Mouse (Mus musculus) midbrain, embryonic 10.5 days (tissue): Measurements from ENCODE around the gene Hnrnpa3. TPM values are rescaled to one million over a fixed set of nuclear protein-coding genes. Genes with fewer than 3 reads are reported as not detected.
"Not testable (repeated sequence)": the region's sequence is repeated elsewhere in the genome, so short reads cannot be mapped to it uniquely, and the experiment has no call there.

Experiments used
- DNase-seq: peaks from one replicate; pipeline ENCODE4 v3.0.0-alpha.2; 2017; ENCODE audit warnings: low spot score
- H3K27ac ChIP-seq: fragments of 300-500 bp; sonication (generic); replicated peaks from 2 replicates; pipeline ENCODE4 v1.5.1; 2016; ENCODE audit warnings: mild to moderate bottlenecking
- H3K27me3 ChIP-seq: fragments of 300-500 bp; sonication (generic); 2 replicates; pipeline ENCODE4 v1.6.1; 2016; ENCODE audit warnings: low read depth, mild to moderate bottlenecking; ENCODE audit not compliant: poor library complexity, severe bottlenecking
- H3K36me3 ChIP-seq: fragments of 300-500 bp; sonication (generic); 2 replicates; pipeline ENCODE4 v1.6.1; 2016; ENCODE audit warnings: mild to moderate bottlenecking, moderate library complexity
- H3K4me1 ChIP-seq: fragments of 300-500 bp; sonication (generic); 2 replicates; pipeline ENCODE4 v1.6.1; 2016
- H3K4me3 ChIP-seq: fragments of 300-500 bp; sonication (generic); 2 replicates; pipeline ENCODE4 v1.5.1; 2016; ENCODE audit warnings: mild to moderate bottlenecking, moderate library complexity
- H3K9me3 ChIP-seq: fragments of 300-500 bp; sonication (generic); replicated peaks from 2 replicates; pipeline ENCODE4 v1.6.1; 2016; ENCODE audit warnings: mild to moderate bottlenecking
- WGBS: fragments of 180-500 bp; shearing (Covaris S2); methylation state at CpG from one replicate; pipeline ENCODE4 v1.1.7; 2016; 5-methylcytosine and 5-hydroxymethylcytosine counted together
- polyA plus RNA-seq: library from polyadenylated mRNA; unstranded; fragments of >200 nt; fragmentation: Nextera tagmentation; extraction: Ambion mirVana; gene quantifications from 2 replicates; pipeline ENCODE4 v1.2.1, GENCODE M21; 2016

Gene Hnrnpa3
- polyA plus RNA-seq, 1 experiment from 2014 or later = 337 TPM

DNA sequence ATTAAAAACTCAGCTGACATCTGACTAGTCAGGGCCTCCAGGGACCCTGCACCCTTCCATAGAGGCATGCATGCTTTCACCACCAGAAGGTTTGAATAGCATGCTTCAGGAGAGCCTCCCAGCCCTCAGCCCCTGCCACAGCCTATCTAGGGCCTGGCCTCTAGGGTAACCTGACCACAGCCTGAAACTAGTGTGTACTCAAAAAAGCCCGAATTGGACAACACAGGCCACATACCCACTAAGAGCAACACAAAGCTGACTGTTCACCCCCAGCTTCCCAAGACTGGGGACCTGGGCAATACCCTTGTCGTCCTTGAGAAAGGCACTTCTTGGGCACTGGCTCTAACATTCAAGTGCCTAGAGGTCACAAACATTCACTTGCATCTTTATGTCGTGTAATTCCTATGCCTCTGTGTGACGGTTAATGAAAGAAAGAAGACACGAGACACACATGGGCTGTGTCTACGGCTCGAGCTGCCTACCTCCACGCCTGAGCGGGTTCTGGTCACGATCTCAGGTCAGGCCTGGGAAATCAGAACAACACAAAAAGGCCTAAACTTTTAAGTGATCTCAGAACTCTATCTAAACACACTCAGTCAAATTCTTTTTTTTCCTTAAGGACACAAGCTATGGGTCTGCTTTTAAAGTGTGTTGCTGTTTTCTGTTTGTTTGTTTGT is 30.6 kb downstream of the Hnrnpa3 start:
- H3K9me3 ChIP-seq = no peaks in the 10 kb centered on the region
- no peak for DNase-seq
- H3K27ac ChIP-seq = no peak overlapping the region
- H3K4me3 ChIP-seq = no peak overlapping the region
- H3K27me3 ChIP-seq = no peaks in the 10 kb centered on the region
- H3K36me3 ChIP-seq = no peaks in the 10 kb centered on the region
- 74% methylated on average over 10 of the region's 10 CpGs for WGBS
- peaks cover 19% of the 10 kb centered on the region for H3K4me1 ChIP-seq

GRCm38 (mm10) chr2:75690656-75691055 is 31.6 kb downstream of the Hnrnpa3 start:
- Histone ChIP-seq H3K27me3 (no peaks in the 10 kb centered on the region), H3K4me3 (no peak overlapping the region), H3K36me3 (no peaks in the 10 kb centered on the region), H3K9me3 (no peaks in the 10 kb centered on the region), H3K27ac (no peak overlapping the region), H3K4me1 (peaks cover 19% of the 10 kb centered on the region)
- no peak for DNase-seq
- WGBS = 96% methylated on average over 4 of the region's 4 CpGs

GRCm38 (mm10) chr2:75691316-75691715 is 32.3 kb downstream of the Hnrnpa3 start:
- Histone ChIP-seq H3K4me1 (peaks cover 26% of the 10 kb centered on the region), H3K36me3 (no peaks in the 10 kb centered on the region), H3K4me3 (no peak overlapping the region), H3K27me3 (no peaks in the 10 kb centered on the region), H3K27ac (no peak overlapping the region), H3K9me3 (no peaks in the 10 kb centered on the region)
- 85% methylated on average over 8 of the region's 8 CpGs for WGBS
- DNase-seq = no peak

- peaks cover 33% of the 10 kb centered on the region for H3K4me1 ChIP-seq
- no peak overlapping the region for H3K4me3 ChIP-seq
- no peak overlapping the region for H3K27ac ChIP-seq
- no peaks in the 10 kb centered on the region for H3K36me3 ChIP-seq
- 91% methylated on average over 6 of the region's 6 CpGs for WGBS
- DNase-seq = no peak
- no peaks in the 10 kb centered on the region for H3K27me3 ChIP-seq
- H3K9me3 ChIP-seq = no peaks in the 10 kb centered on the region
Observed at GRCm38 (mm10) chr2:75692369-75692768, 33.3 kb downstream of the Hnrnpa3 start.

- H3K4me3 ChIP-seq, H3K36me3 ChIP-seq, H3K27ac ChIP-seq, H3K27me3 ChIP-seq, H3K9me3 ChIP-seq, DNase-seq: not testable (repeated sequence)
- 99% methylated on average over 3 of the region's 3 CpGs for WGBS
- H3K4me1 ChIP-seq = peaks cover 42% of the 10 kb centered on the region
Observed at GRCm38 (mm10) chr2:75694926-75695325, 35.9 kb downstream of the Hnrnpa3 start.

DNA sequence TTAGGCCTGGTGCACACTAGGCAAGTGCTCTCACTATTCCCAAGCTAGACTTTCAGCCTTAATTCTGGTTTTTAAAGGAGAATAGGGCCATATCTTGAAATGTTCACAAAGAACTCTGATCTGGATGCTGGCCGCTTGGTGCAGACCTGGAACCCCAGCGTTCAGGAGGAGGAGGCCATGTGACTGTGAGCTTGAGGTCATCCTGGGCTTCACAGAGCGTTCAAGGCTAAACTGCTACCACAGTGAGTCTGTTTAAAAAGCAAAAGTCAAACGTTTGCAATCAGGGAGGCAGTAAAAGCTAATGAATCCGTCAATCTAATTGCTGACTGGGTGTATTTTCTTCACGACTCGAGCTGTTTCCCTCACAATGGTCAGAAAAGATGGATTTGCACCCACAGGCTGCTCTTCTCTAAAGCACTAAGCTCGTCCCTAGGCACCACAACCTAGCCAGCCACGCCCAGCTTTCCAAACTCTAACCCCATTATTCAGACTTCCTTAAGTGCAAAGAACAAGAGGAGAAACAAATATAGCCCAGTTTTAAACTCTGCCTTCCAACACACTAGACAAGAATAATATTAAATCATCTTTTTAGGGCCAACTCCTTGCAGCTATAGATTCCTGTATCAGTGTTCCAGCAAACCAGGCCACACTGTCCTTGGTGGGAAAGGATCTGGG is 36.8 kb downstream of the Hnrnpa3 start:
- H3K9me3 ChIP-seq = no peaks in the 10 kb centered on the region
- H3K27ac ChIP-seq = no peak overlapping the region
- no peaks in the 10 kb centered on the region for H3K36me3 ChIP-seq
- H3K4me3 ChIP-seq = no peak overlapping the region
- 73% methylated on average over 9 of the region's 9 CpGs for WGBS
- H3K4me1 ChIP-seq = peaks cover 50% of the 10 kb centered on the region
- no peak for DNase-seq
- H3K27me3 ChIP-seq = no peaks in the 10 kb centered on the region

DNA sequence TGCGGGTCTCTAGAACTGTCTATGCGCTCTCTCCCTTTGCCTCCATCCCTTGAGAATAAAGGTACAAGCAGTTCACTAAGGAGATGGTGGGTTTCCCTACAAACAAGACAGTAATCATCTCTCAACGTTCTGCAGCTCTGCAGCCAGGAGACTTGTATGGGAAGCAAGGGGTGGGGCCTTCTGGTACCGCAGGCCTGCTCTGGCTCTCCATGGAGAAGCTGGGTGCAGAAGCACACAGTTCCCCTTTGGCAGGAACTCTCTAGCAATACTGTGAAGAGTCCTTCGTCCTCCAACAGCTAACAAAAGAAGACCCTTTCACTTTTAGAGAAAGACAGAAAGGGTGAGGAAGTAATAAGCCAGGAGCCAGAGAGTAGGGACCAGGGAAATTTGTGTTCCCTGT is 37.3 kb downstream of the Hnrnpa3 start:
- no peaks in the 10 kb centered on the region for H3K36me3 ChIP-seq
- H3K4me1 ChIP-seq = peaks cover 56% of the 10 kb centered on the region
- H3K27ac ChIP-seq = no peak overlapping the region
- no peaks in the 10 kb centered on the region for H3K27me3 ChIP-seq
- no peak overlapping the region for H3K4me3 ChIP-seq
- H3K9me3 ChIP-seq = no peaks in the 10 kb centered on the region
- WGBS = 69% methylated on average over 5 of the region's 5 CpGs
- no peak for DNase-seq

GRCm38 (mm10) chr2:75697222-75697621 is 38.2 kb downstream of the Hnrnpa3 start:
- no peak for DNase-seq
- Histone ChIP-seq H3K27ac (no peak overlapping the region), H3K9me3 (no peaks in the 10 kb centered on the region), H3K27me3 (no peaks in the 10 kb centered on the region), H3K36me3 (no peaks in the 10 kb centered on the region), H3K4me3 (no peak overlapping the region), H3K4me1 (peaks cover 65% of the 10 kb centered on the region)
- 93% methylated on average over 3 of the region's 3 CpGs for WGBS

DNA sequence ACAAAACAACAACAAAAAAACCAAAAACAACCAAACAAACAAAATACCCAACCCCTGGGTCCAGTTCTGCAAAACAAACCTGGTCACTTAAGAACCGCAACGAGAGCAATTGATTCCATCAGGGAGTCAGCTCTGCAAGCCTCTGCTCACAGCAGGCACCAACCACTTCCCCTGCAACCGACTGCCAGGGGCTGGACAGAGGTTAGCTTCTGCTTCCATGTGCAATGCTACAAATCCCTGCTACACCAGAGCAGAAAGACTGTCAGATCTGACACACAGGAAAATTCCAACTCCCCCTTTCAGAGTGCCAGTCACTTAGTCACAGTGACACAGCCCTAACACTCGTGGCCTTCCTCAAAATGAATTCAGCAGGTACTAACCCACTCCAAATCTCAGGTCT is 38.9 kb downstream of the Hnrnpa3 start:
- no peaks in the 10 kb centered on the region for H3K27me3 ChIP-seq
- no peak for DNase-seq
- WGBS = 36% methylated on average over 4 of the region's 4 CpGs
- peaks cover 69% of the 10 kb centered on the region for H3K4me1 ChIP-seq
- no peaks in the 10 kb centered on the region for H3K9me3 ChIP-seq
- H3K36me3 ChIP-seq = no peaks in the 10 kb centered on the region
- no peak overlapping the region for H3K27ac ChIP-seq
- H3K4me3 ChIP-seq = no peak overlapping the region

DNA sequence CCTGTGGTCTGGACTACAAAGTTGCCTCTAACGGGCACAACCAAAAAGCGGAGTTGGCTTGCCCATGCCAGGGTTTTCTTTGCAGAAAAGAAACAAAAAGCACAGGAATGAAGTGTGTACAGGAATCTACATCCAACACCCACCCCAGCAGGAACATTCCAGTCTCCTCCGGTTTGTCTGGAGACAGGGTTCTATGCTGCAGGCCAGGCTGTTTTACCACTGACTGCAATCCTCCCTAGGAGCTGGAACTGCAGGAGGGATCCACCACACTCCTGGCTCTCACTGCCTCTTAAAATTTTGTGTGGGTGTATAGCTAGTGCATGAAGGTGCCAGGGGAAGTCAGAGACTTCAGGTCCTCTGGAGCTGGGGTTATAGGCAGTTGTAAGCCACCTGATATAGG is 39.8 kb downstream of the Hnrnpa3 start:
- 81% methylated on average over 3 of the region's 3 CpGs for WGBS
- Histone ChIP-seq H3K27ac (no peak overlapping the region; the same call in 1 of the 2 replicates), H3K9me3 (no peaks in the 10 kb centered on the region), H3K36me3 (no peaks in the 10 kb centered on the region), H3K4me3 (no peak overlapping the region), H3K27me3 (no peaks in the 10 kb centered on the region), H3K4me1 (peaks cover 69% of the 10 kb centered on the region)
- no peak for DNase-seq

- Histone ChIP-seq H3K27ac (no peak overlapping the region), H3K9me3 (no peaks in the 10 kb centered on the region), H3K4me3 (no peak overlapping the region), H3K27me3 (no peaks in the 10 kb centered on the region), H3K4me1 (peaks cover 82% of the 10 kb centered on the region), H3K36me3 (no peaks in the 10 kb centered on the region)
- WGBS = 95% methylated on average over 3 of the region's 3 CpGs
- DNase-seq = no peak
Observed at GRCm38 (mm10) chr2:75700543-75700942, 41.5 kb downstream of the Hnrnpa3 start.

DNA sequence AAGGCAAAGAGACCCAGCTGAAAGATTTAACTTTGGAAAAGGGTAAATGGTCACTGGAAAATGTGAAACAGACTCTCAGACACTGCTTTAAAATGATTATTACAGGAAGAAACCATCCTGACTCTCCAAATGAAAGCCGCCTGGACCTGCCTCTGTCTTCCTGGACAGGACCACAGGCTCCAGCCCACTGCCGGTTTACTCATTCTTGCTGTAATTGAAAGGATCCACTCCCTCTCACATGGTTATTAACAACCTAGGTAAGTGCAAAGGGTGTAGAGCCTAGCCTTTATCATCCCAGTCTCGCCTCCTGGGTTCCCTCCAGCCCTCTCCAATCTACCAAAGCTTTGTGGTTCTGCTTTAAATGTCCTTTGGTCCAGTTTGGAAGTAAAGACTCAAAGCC is 42.1 kb downstream of the Hnrnpa3 start:
- Histone ChIP-seq H3K4me3 (no peak overlapping the region), H3K27ac (no peak overlapping the region), H3K27me3 (no peaks in the 10 kb centered on the region), H3K9me3 (no peaks in the 10 kb centered on the region), H3K36me3 (no peaks in the 10 kb centered on the region), H3K4me1 (peaks cover 80% of the 10 kb centered on the region)
- 71% methylated on average over 3 of the region's 3 CpGs for whole genome bisulfite sequencing
- DNase-seq = no peak

DNA sequence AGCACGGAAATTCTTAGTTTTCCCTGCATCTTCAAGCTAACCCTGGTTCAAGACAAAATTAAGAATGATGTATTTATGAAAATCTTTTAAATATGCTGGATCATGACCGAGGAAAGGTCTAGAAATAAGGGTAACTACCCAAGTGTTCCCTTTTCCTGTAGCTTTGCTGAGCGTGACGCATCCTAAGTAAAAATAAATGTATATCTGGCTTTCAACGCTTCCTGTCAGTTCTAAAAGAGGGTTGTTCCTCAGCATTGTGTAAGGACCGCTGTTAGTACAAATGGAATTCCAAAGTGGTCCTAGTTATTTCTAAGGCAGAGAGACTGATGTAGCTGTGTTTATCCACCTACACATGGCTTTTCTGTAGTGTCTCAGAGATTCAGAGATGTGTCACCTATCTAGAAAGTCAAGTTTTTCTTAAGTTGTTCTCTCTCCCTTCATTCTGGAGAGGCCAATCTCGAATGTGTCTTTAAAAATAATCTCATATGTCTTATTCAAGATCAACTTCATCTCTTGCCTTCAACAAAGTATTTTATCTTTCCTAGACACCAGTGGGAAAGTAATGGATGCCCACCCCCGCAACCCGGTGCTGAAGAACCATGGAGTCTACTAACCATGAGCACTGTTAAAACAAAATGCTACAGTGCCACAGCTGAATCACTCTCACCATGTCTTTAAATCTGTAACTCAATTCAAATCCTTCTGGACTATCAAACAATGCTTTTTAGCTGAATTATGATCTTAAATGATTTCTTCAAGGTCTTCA is 42.9 kb downstream of the Hnrnpa3 start:
- 86% methylated on average over 9 of the region's 9 CpGs for WGBS
- Histone ChIP-seq H3K9me3 (no peaks in the 10 kb centered on the region), H3K27ac (peak overlapping the region; percentile 94; the same call in 1 of the 2 replicates), H3K36me3 (no peaks in the 10 kb centered on the region), H3K27me3 (no peaks in the 10 kb centered on the region), H3K4me1 (peaks cover 83% of the 10 kb centered on the region), H3K4me3 (peak overlapping the region; percentile 68)
- no peak for DNase-seq
